Mouse (Mus musculus): ENCODE data around the gene Timm13. TPM values are rescaled to one million over a fixed set of nuclear protein-coding genes. Genes with fewer than 3 reads are reported as not detected.

Gene Timm13
- total RNA-seq, 1 experiment from 2014 or later = 43.9 TPM

GRCm38 (mm10) chr10:80913364-80914011 is 12.7 kb upstream of the Timm13 start:
- no peak for ATAC-seq (replicated peaks; ENCODE audit: insufficient number of reproducible peaks, low FRiP score, low TSS enrichment, poor library complexity, severe bottlenecking)

GRCm38 (mm10) chr10:80911891-80912290 is 11.1 kb upstream of the Timm13 start:
- no peak for ATAC-seq (replicated peaks; ENCODE audit: insufficient number of reproducible peaks, low FRiP score, low TSS enrichment, poor library complexity, severe bottlenecking)

- no peak for ATAC-seq (replicated peaks; ENCODE audit: insufficient number of reproducible peaks, low FRiP score, low TSS enrichment, poor library complexity, severe bottlenecking)
Measured at GRCm38 (mm10) chr10:80911354-80911753, 10.6 kb upstream of the Timm13 start.

- ATAC-seq (replicated peaks; ENCODE audit: insufficient number of reproducible peaks, low FRiP score, low TSS enrichment, poor library complexity, severe bottlenecking) = no peak
Measured at GRCm38 (mm10) chr10:80909375-80910162, 8.8 kb upstream of the Timm13 start.

GRCm38 (mm10) chr10:80904709-80905108 is 3.9 kb upstream of the Timm13 start:
- ATAC-seq (replicated peaks; ENCODE audit: insufficient number of reproducible peaks, low FRiP score, low TSS enrichment, poor library complexity, severe bottlenecking) = no peak

- ATAC-seq (replicated peaks; ENCODE audit: insufficient number of reproducible peaks, low FRiP score, low TSS enrichment, poor library complexity, severe bottlenecking) = no peak
Measured at GRCm38 (mm10) chr10:80904004-80904693, 3.4 kb upstream of the Timm13 start.

GRCm38 (mm10) chr10:80903282-80903681 is 2.5 kb upstream of the Timm13 start:
- ATAC-seq (replicated peaks; ENCODE audit: insufficient number of reproducible peaks, low FRiP score, low TSS enrichment, poor library complexity, severe bottlenecking) = no peak

GRCm38 (mm10) chr10:80902273-80902940 is 1.6 kb upstream of the Timm13 start:
- ATAC-seq (replicated peaks; ENCODE audit: insufficient number of reproducible peaks, low FRiP score, low TSS enrichment, poor library complexity, severe bottlenecking) = no peak

- no peak for ATAC-seq (replicated peaks; ENCODE audit: insufficient number of reproducible peaks, low FRiP score, low TSS enrichment, poor library complexity, severe bottlenecking)
Measured at GRCm38 (mm10) chr10:80901409-80902272, 872 bp upstream of the Timm13 start.

- 0 out of 2 replicates have a peak, but pooled peaks have one; percentile 1 for ATAC-seq (replicated peaks; ENCODE audit: insufficient number of reproducible peaks, low FRiP score, low TSS enrichment, poor library complexity, severe bottlenecking)
Measured at GRCm38 (mm10) chr10:80899591-80900317, 1.0 kb downstream of the Timm13 start.

- ATAC-seq (replicated peaks; ENCODE audit: insufficient number of reproducible peaks, low FRiP score, low TSS enrichment, poor library complexity, severe bottlenecking) = no peak
Measured at GRCm38 (mm10) chr10:80899074-80899473, 1.7 kb downstream of the Timm13 start.

GRCm38 (mm10) chr10:80897861-80898510 is 2.8 kb downstream of the Timm13 start:
- no peak for ATAC-seq (replicated peaks; ENCODE audit: insufficient number of reproducible peaks, low FRiP score, low TSS enrichment, poor library complexity, severe bottlenecking)

- no peak for ATAC-seq (replicated peaks; ENCODE audit: insufficient number of reproducible peaks, low FRiP score, low TSS enrichment, poor library complexity, severe bottlenecking)
Measured at GRCm38 (mm10) chr10:80896581-80897485, 3.9 kb downstream of the Timm13 start.

GRCm38 (mm10) chr10:80895697-80896096 is 5.1 kb downstream of the Timm13 start:
- ATAC-seq (replicated peaks; ENCODE audit: insufficient number of reproducible peaks, low FRiP score, low TSS enrichment, poor library complexity, severe bottlenecking) = no peak

GRCm38 (mm10) chr10:80895100-80895499 is 5.7 kb downstream of the Timm13 start:
- ATAC-seq (replicated peaks; ENCODE audit: insufficient number of reproducible peaks, low FRiP score, low TSS enrichment, poor library complexity, severe bottlenecking) = no peak

GRCm38 (mm10) chr10:80887181-80887580 is 13.6 kb downstream of the Timm13 start:
- no peak for ATAC-seq (replicated peaks; ENCODE audit: insufficient number of reproducible peaks, low FRiP score, low TSS enrichment, poor library complexity, severe bottlenecking)
